Mouse (Mus musculus) heart, adult 2 months (tissue): ENCODE measurements at regions not wholly inside any gene's neighbourhood (a gene's known extent, or its start where the extent isn't known, plus 50 kb on each side); places are given as distances from the start of the nearest gene placed in this dataset.

Experiments used
- DNase-seq, 2 experiments: peaks; one replicate each; pipeline ENCODE4 v3.0.0; 2021
- H3K27ac ChIP-seq: fragments of 200-600 bp; 2 replicates; pipeline ENCODE4 v1.8.1; 2022
- H3K27me3 ChIP-seq: fragments of 200-500 bp; 2 replicates; pipeline ENCODE4 v1.6.1; 2012; ENCODE audit warnings: mild to moderate bottlenecking, low read length, inconsistent platforms, mixed read lengths; ENCODE audit not compliant: control insufficient read depth, insufficient read depth
- H3K36me3 ChIP-seq: fragments of 200-500 bp; 2 replicates; pipeline ENCODE4 v1.6.1; 2012; ENCODE audit warnings: low read length, inconsistent platforms; ENCODE audit not compliant: control insufficient read depth, insufficient read depth
- H3K4me1 ChIP-seq: fragments of 200-500 bp; 2 replicates; pipeline ENCODE4 v1.6.1; 2011; ENCODE audit warnings: low read length; ENCODE audit not compliant: control insufficient read depth, insufficient read depth
- H3K4me3 ChIP-seq: fragments of 200-600 bp; 2 replicates; pipeline ENCODE4 v1.8.1; 2022
- H3K79me2 ChIP-seq: fragments of 200-500 bp; replicated peaks from 2 replicates; pipeline ENCODE4 v1.6.1; 2012; ENCODE audit warnings: mild to moderate bottlenecking, inconsistent platforms, low read length, moderate library complexity, mixed read lengths; ENCODE audit not compliant: control insufficient read depth, insufficient read depth
- H3K9ac ChIP-seq: fragments of 200-500 bp; 2 replicates; pipeline ENCODE4 v1.6.1; 2012; ENCODE audit warnings: low read depth, mild to moderate bottlenecking, control low read depth, inconsistent platforms, low read length, mixed read lengths
- CTCF ChIP-seq: fragments of 200-600 bp; IDR thresholded peaks from 2 replicates; pipeline ENCODE4 v1.8.1; 2022; ENCODE audit warnings: antibody characterized with exemption, mild to moderate bottlenecking, moderate library complexity
- EP300 ChIP-seq: fragments of 200-500 bp; IDR thresholded peaks from 2 replicates; pipeline ENCODE4 v1.6.1; 2011; ENCODE audit warnings: low read depth, low read length, control low read depth; ENCODE audit not compliant: insufficient read depth
- POLR2A ChIP-seq: fragments of 200-500 bp; IDR thresholded peaks from 2 replicates; pipeline ENCODE4 v1.6.1; 2011; ENCODE audit warnings: mild to moderate bottlenecking, low read depth, low read length, control low read depth; ENCODE audit not compliant: insufficient read depth
- WGBS: fragments of 180-500 bp; shearing (Covaris S2); methylation state at CpG from one replicate; pipeline ENCODE4 v1.1.7; 2018; 5-methylcytosine and 5-hydroxymethylcytosine counted together
- intact Hi-C: fragments of 180-260 bp; cut with DNase I; formaldehyde crosslinking; loops from one replicate; pipeline ENCODE4 v1.15.1; 2025

- TF ChIP-seq POLR2A (no peak), EP300 (no peak)
- no peaks in the 10 kb centered on the region for H3K79me2 ChIP-seq
- H3K4me3 ChIP-seq: no peak overlapping the region
- no peaks in the 10 kb centered on the region for H3K27me3 ChIP-seq
- no peak for DNase-seq
- intact Hi-C loops: no loop called here
- H3K36me3 ChIP-seq: no peaks in the 10 kb centered on the region
- no peaks in the 10 kb centered on the region for H3K4me1 ChIP-seq
- WGBS: 54% methylated on average over 3 of the region's 3 CpGs
- H3K9ac ChIP-seq: no peak overlapping the region
- H3K27ac ChIP-seq: no peak overlapping the region
Measured at GRCm38 (mm10) chr3:17592463-17592862, 355.7 kb upstream of the Cypt12 start.

GRCm38 (mm10) chr3:17596365-17596764, 351.8 kb upstream of the Cypt12 start:
- no peak for DNase-seq
- no peaks in the 10 kb centered on the region for H3K27me3 ChIP-seq
- H3K36me3 ChIP-seq: no peaks in the 10 kb centered on the region
- H3K27ac ChIP-seq: no peak overlapping the region
- H3K4me1 ChIP-seq: no peaks in the 10 kb centered on the region
- H3K4me3 ChIP-seq: no peak overlapping the region
- no peaks in the 10 kb centered on the region for H3K79me2 ChIP-seq
- intact Hi-C loops: no loop called here
- 61% methylated on average over 2 of the region's 2 CpGs for WGBS
- TF ChIP-seq CTCF (no peak), EP300 (no peak), POLR2A (no peak)
- H3K9ac ChIP-seq: no peak overlapping the region

- DNase-seq: no peak
- whole genome bisulfite sequencing: 68% methylated on average over 1 of the region's 1 CpGs
- no peak for TF ChIP-seq POLR2A
- peak; percentile 44 for TF ChIP-seq CTCF
- no peak for TF ChIP-seq EP300
- Histone ChIP-seq H3K9ac (no peak overlapping the region), H3K27ac (no peak overlapping the region), H3K27me3 (no peaks in the 10 kb centered on the region), H3K4me1 (no peaks in the 10 kb centered on the region), H3K4me3 (no peak overlapping the region), H3K36me3 (no peaks in the 10 kb centered on the region), H3K79me2 (no peaks in the 10 kb centered on the region)
- intact Hi-C loops: loop anchor here (10.0 kb wide), 1 partner anchor 171 kb away; no protein-coding TSS in a partner anchor
Measured at GRCm38 (mm10) chr3:17613486-17613885, 334.7 kb upstream of the Cypt12 start.

- TF ChIP-seq EP300: peak; percentile 49; the same call in 1 of the 2 replicates
- no peak for TF ChIP-seq POLR2A
- no peak for TF ChIP-seq CTCF
- intact Hi-C loops: loop anchor here (10.0 kb wide), 1 partner anchor 168 kb away; no protein-coding TSS in a partner anchor
- Histone ChIP-seq H3K9ac (no peak overlapping the region), H3K4me3 (no peak overlapping the region), H3K4me1 (no peaks in the 10 kb centered on the region), H3K79me2 (no peaks in the 10 kb centered on the region), H3K36me3 (no peaks in the 10 kb centered on the region), H3K27me3 (no peaks in the 10 kb centered on the region), H3K27ac (no peak overlapping the region)
- WGBS: 26% methylated on average over 2 of the region's 2 CpGs
- DNase-seq: peak; percentile 65 to 81
Measured at GRCm38 (mm10) chr3:17616439-17617070, 331.7 kb upstream of the Cypt12 start.

- 46% methylated on average over 2 of the region's 2 CpGs for WGBS
- intact Hi-C loops: loop anchor here (10.0 kb wide), 1 partner anchor 165 kb away; no protein-coding TSS in a partner anchor
- H3K79me2 ChIP-seq: no peaks in the 10 kb centered on the region
- no peaks in the 10 kb centered on the region for H3K36me3 ChIP-seq
- no peaks in the 10 kb centered on the region for H3K4me1 ChIP-seq
- DNase-seq: no peak
- H3K27me3 ChIP-seq: no peaks in the 10 kb centered on the region
- H3K9ac ChIP-seq: no peak overlapping the region
- TF ChIP-seq EP300 (no peak), POLR2A (no peak), CTCF (no peak)
- no peak overlapping the region for H3K4me3 ChIP-seq
- no peak overlapping the region for H3K27ac ChIP-seq
Measured at GRCm38 (mm10) chr3:17619489-17619888, 328.7 kb upstream of the Cypt12 start.

GRCm38 (mm10) chr3:17619890-17620289, 328.3 kb upstream of the Cypt12 start:
- H3K27me3 ChIP-seq: no peaks in the 10 kb centered on the region
- TF ChIP-seq POLR2A (no peak), EP300 (no peak), CTCF (no peak)
- H3K4me3 ChIP-seq: no peak overlapping the region
- 65% methylated on average over 2 of the region's 2 CpGs for WGBS
- DNase-seq: no peak
- H3K36me3 ChIP-seq: no peaks in the 10 kb centered on the region
- no peak overlapping the region for H3K27ac ChIP-seq
- H3K4me1 ChIP-seq: no peaks in the 10 kb centered on the region
- intact Hi-C loops: loop anchor here (10.0 kb wide), 1 partner anchor 165 kb away; no protein-coding TSS in a partner anchor
- no peaks in the 10 kb centered on the region for H3K79me2 ChIP-seq
- H3K9ac ChIP-seq: no peak overlapping the region

- H3K36me3 ChIP-seq: no peaks in the 10 kb centered on the region
- H3K27ac ChIP-seq: no peak overlapping the region
- H3K4me3 ChIP-seq: no peak overlapping the region
- no peaks in the 10 kb centered on the region for H3K4me1 ChIP-seq
- H3K27me3 ChIP-seq: no peaks in the 10 kb centered on the region
- no peak for DNase-seq
- no peak overlapping the region for H3K9ac ChIP-seq
- H3K79me2 ChIP-seq: no peaks in the 10 kb centered on the region
- 82% methylated on average over 2 of the region's 2 CpGs for WGBS
- intact Hi-C loops: no loop called here
- TF ChIP-seq POLR2A (no peak), EP300 (no peak), CTCF (no peak)
Measured at GRCm38 (mm10) chr3:17620398-17620797, 327.8 kb upstream of the Cypt12 start.
